Mouse (Mus musculus) cerebellum, postnatal 4 days (tissue): ENCODE data around the gene Hus1.

Experiments
- DNase-seq, 2 experiments: peaks; one replicate each; pipeline ENCODE4 v3.0.0; 2022; ENCODE audit warnings: low spot score in 2 of 2, mixed read lengths in 1 of 2

Gene Hus1

DNA sequence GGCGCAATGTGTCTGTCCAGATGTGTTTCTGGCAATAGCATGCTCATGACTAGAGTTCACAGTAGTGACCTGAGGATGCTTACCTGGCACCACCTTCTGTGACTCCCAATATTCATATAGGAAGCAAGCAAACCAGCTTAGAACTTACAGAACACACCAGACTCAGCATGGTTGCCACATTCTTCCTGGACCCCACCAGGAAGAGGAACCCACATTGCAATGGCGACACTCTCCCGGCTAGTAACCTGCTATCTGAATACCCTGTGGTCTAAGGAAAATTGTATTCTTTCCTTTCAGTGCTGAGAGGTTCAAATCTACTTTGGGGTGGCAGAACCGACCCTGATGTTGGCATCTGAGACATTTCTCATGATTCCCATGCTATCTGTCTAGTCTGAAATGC is 32.8 kb downstream of the Hus1 start:
- DNase-seq: no peak

GRCm38 (mm10) chr11:8973166-8973565 is 37.8 kb downstream of the Hus1 start, which contains the start of gene Pkd1l1:
TSS of gene Pkd1l1 (minus strand) at chr11:8973266.
- DNase-seq: no peak

- DNase-seq: no peak
Observed at GRCm38 (mm10) chr11:8972093-8972492, 38.9 kb downstream of the Hus1 start.

DNA sequence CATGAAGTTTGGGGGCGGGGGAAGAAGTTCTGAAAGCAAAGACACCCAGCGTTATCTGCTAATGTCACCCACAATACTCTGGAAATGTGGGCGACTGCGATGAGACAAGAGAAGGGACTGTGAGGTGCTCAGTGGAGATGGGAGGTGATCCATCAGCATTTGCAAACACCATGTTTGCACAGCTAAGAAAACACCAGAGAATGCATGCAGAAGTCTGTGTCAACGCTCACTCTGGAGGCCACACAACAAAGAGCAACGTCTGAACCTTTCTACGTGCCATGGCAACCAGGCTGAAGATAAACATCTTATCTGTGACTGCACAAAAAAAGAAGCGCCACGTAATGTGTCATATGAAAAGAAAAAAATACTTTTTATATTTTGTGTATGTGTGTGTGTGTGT is 40.5 kb downstream of the Hus1 start:
- no peak for DNase-seq

DNA sequence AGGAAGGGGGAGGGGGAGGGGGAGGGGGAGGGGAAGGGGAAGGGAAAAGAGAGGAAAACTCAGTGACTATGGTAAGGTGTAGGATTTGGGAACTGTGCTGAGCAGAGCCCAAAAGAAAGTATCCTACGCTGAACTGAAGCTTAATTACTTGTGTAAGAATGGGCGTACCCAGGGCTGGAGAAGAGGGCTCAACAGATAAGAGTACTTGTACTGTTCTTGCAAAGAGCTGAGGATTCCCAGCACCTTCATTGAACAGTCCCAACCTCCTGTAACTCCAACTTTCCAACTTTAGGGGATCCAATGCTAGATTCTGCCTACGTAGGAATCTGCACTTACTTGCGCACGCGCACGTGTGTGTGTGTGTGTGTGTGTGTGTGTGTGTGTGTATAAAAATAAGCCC is 42.9 kb downstream of the Hus1 start:
- no peak for DNase-seq

DNA sequence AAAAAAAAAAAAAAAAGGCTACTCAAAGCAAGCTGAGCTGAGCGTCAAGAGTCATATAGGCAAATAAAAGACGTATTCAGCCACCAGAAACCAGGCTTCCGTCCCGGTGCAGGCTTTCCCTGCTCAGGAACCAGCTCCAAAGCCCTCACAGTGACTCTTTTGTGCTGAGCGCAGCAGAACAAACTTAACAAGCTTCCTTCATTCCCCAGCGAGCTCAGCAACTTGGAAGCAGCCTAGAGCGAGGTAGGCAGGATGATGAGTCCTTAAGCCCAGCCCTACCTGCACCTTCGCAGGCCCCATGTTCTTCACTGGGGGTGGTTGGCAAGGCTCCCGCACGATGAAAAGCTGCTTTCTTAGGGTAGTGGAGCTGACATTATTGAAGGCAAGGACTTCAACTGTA is 52.4 kb downstream of the Hus1 start:
- no peak for DNase-seq

DNA sequence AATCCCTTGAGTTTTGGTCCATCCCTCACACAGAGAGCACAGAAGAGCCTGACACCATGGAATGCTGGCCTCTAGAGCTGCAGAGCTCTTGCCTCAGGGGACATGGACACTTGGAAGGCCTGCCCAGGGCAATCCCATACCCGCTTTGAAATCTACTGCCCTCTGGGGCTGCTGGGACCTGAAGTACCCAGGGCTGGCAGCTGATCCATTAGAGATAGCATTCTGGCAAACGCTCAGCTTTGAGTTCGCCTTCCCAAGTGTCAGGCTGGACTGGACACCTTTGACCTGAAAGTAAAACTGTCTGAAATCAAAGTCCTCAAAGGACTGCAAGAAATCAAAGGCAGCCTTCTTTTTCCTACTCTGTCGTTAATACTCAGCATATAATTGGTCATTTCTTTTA is 52.9 kb downstream of the Hus1 start:
- DNase-seq: no peak

DNA sequence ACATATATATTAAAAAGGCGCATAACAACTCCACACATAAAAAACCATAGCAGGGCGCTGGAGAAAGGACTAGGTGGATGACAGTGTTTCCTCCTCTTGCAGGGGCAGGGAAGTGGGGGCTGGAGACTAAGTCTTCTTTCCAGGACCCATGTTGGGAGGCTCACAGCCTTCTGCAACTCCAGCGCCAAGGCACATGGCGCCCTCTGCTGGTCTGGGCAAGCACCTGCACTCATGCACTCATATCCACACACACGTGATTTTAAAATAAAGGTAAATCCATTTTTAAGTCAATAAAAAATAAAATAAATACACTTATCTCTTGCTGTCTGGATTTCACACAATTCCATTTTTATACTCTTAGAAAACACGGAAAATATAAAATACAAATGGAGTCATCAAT is 54.0 kb downstream of the Hus1 start:
- no peak for DNase-seq

- peak in 1 of 2 experiments; percentile 61 for DNase-seq
Observed at GRCm38 (mm10) chr11:8955678-8956077, 55.3 kb downstream of the Hus1 start.

GRCm38 (mm10) chr11:8949765-8950430 is 61.1 kb downstream of the Hus1 start:
- DNase-seq: no peak

- no peak for DNase-seq
Observed at GRCm38 (mm10) chr11:8948871-8949270, 62.1 kb downstream of the Hus1 start.

GRCm38 (mm10) chr11:8944114-8944513 is 66.9 kb downstream of the Hus1 start:
- DNase-seq: no peak
